Mouse (Mus musculus): ENCODE results near the gene Emilin2.

Gene Emilin2

DNA sequence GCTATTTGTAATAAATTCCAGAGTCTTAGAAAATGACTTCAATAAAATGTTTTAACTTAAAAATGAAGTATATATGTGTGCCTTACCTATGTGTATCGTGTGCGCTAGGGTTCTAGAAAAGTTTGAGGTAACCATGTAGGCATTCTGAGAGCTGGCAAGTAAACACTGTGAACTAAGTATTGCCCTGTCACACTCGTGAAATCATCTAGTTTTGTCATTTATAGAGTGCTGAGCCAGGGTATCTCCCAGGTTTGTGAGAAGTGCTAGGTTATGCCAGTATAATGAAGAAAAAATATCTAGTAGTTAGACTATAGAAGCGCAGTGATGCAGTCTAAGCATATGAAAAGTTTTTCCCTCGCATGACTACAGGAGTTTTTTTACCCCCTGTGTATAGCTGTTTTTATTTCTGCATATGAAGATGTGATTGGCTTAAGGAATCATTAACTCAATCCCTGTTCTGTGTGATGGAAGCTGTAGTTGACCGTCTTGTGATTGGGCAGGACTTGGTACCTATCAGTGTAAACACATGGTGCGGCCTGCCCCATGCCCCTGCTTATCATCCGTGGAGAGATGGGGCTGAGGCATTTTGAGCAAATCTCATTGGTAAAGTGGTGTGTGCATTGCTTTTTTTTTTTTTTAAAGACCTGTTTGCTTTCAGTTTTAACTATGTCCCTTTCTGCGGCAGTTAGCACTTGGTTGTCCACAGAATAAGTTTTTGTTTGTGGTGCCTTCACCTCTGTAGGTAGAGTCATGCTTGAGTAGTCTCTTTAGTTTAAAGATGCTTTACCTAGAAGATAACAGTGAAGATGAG is 107.6 kb downstream of the Emilin2 start:
- DNase-seq (ENCODE audit: low spot score in 2 of 2): no peak
